Mouse (Mus musculus) lung, postnatal 4 days (tissue): ENCODE measurements around the gene Mfsd10.
"Not testable (repeated sequence)": the region's sequence is repeated elsewhere in the genome, so short reads cannot be mapped to it uniquely, and the experiment has no call there.

Source experiments
- DNase-seq, 2 experiments: peaks; one replicate each; pipeline ENCODE4 v3.0.0; 2021

Gene Mfsd10

DNA sequence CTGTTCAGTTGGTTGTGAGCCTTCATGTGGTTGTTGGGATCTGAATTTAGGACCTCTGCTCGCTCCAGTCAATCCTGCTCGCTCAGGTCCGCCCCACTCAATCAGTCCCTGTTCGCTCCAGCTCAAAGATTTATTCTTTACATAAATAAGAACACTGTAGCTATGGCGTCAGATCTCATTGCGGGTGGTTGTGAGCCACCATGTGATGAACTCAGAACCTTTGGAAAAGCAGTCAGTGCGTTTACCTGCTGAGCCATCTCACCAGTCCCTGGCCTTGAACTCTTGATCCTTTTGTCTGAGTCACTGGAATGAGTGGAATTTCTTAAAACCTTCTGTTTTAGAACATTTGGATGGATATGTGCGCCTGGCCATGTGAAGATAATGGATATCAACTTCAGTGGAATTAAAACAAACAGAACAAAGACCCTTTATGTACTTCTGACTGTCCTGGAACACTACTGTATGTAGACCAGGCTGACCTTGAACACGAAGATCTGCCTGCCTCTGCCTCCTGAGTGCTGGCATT, 43.7 kb downstream of the Mfsd10 start:
- DNase-seq: no peak

DNA sequence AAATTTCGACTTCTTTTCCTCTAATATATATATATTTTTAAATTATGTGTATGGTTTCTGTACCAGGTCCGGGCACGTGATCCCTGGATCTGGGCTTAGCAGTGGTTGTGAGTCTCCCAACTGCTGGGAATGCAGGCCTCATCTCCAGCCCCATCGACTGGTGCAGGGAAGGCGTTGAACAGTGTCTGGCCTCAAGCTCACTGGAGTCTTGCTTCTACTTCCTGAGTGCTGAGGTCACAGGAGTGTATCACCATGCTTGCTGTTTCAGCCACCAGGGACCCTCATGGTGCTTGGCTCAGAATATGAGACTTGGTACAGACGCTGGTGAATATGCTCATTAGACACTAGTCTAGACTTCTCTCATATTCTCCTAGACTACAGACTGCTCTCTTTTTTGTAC, 44.3 kb downstream of the Mfsd10 start:
- no peak for DNase-seq

DNA sequence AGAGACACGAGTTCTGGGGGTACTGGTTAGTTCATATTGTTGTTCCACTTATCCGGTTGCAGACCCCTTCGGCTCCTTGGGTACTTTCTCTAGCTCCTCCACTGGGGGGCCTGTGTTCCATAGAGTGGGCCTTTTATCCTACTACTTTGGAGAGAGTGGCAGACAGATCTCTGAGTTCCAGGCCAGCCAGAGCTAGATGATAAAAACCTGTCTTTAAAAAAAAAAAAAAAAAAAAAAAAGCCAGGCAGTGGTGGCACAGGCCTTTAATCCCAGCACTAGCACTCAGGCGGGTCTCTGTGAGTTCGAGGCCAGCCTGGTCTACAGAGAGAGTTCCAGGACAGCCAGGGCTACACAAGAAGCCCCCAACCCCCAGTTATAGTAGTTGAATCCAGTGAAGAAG, 44.8 kb downstream of the Mfsd10 start:
- DNase-seq: not testable (repeated sequence)

DNA sequence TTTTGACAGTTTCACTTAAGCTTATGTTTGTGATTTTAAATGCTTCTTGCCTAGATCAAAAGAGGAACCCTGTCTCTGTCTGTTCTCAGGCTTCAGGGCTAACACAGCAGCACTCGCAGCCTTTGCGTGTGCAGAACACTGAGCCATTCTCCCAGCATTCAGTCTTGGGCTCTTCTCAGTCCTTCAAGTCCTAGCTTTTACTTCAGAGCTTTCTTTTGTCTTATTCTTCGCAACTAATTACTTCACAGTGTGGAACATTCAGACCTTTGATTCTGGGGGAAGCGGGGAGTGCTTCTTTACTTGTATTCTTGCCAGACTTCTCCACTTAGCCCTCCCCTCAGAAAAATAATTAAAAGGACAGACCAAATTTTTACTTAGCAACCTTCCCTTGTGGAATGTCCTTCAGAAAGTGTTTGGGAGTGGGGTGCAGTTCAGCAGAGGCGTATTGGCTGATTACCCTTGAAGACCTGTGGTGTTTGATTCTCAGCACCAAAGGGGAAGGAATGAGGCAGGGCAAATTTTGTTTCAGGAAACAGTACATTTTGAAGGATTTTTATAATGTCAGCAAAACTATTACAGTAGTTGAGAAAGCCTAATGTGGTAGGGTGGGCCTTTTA, 45.5 kb downstream of the Mfsd10 start:
- no peak for DNase-seq

DNA sequence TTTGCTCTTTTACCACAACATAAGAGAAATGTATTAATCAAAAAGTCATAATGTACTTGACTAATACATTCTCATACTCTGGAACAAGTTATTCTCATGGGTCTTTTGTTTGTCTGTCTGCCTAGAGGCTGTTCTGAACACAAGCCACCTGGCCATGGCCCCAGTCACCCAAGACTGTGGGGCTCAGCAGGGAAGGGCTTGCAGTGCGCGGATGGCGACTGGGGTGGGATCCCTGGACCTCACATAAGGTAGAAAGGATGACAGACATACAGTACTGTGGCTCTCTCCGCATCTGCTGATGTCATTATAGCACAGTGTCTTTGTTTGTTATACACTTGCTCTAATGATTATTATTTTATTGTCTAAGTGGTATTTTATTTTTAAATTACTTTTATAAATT, 46.3 kb downstream of the Mfsd10 start:
- DNase-seq: no peak

DNA sequence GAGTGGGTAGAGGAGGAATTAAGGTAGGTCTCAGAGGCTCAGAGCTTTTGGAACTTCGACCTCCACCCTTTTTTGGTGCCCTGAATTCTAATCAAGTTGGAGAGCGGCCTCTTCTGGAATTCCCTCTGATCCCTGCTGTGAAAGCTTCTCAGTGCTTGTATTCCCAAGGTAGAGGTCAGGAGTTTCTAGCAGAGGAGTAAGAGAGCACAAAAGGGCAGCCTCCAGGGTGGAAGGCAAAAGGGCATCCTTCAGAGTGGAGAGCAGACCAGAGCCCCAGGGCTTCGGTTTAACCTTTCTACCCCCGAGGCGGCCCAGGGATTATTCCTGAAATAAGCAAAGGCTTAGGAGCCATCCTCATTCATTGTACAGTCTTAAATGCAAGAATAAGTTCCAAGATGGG, 47.0 kb downstream of the Mfsd10 start:
- DNase-seq: no peak

DNA sequence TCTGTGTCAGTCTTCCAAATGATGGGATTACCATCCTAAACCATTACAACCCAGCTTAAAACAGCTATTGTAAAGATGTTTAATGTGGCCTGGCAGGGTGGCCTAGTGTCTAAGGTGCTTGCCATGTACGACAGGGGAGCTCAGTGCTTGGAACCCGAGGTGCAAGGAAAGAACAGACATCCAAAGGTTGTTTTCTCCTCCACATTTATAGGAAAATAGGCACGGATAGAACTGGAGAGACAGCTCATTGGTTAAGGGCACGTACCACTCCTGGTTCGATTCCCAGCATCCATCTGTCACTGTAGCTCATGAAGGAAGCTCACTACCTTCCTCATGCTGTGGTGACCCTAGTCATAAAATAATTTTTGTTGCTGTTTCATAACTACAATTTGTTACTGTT, 49.1 kb downstream of the Mfsd10 start:
- no peak for DNase-seq

DNA sequence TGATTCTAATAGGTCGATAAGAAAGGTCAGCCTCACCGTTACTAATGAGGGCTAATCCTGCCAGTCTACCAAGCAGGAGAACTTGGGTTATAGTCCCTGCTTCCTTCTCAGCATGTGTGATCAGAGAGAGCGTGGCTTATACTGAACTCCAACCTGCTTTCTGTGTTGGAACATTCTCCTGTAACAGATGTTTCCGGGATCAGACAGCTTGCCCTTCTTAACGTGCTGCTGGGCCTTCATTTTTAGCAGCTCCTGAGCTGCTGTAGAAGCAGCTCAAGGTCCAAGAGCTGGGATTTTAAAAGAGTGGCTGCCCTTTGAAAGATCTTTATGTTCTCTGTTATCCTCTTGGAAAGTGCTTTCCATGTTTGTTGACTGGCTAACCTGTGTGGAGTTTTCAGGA, 51.8 kb downstream of the Mfsd10 start:
- DNase-seq: no peak
